Mouse (Mus musculus): ENCODE results near the gene Mapk10.

- TF ChIP-seq CTCF (IDR thresholded peaks at IDR 0.05; ENCODE audit: control insufficient read depth, insufficient read depth, insufficient read length) (no peak), MAX (IDR thresholded peaks at IDR 0.05) (no peak), USF1 (IDR thresholded peaks at IDR 0.05; ENCODE audit: low read depth) (no peak), MYOG (IDR thresholded peaks at IDR 0.05; ENCODE audit: control insufficient read depth, extremely low read depth, insufficient read length) (no peak)
Observed at GRCm38 (mm10) chr5:103102176-103102575, 109.0 kb downstream of the Mapk10 start.
